Mouse (Mus musculus) E14TG2a.4 (cell line): ENCODE results near the gene Olfr288.

Experiments used
- CTCF ChIP-seq: conservative IDR thresholded peaks from 2 replicates; pipeline ENCODE4 v1.5.1; 2014; ENCODE audit warnings: low read length
- POU5F1 ChIP-seq: IDR thresholded peaks from 2 replicates; pipeline ENCODE4 v1.6.1; 2014; ENCODE audit warnings: low read length, borderline replicate concordance

DNA sequence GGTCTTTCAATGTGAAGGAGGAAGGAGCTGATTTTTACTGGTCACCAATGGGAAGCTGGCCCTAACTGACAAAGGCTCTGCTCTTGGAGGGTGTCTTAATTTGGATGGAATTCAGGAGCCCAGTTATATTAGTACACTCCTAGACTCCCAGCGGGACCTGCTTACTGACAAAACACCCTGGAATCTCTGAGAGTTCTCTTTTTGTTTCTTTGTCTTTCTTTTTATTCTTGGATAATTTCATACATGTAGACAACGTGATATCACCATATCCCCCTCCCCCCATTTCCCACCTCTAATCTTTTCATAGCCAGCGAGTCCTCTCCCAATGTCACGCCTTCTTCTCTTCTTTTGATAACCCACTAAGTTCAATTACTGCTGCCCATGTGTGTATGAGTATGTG lies 39.0 kb upstream of the Olfr288 start, which contains the start of gene Olfr286:
- no peak for TF ChIP-seq CTCF
- TF ChIP-seq POU5F1, result no peak
